In genomic region chr1:136521363-136521937, GRCm38 (mm10) we compare ENCODE assay signal across 8 mouse cellular contexts. TPM values are rescaled to one million over a fixed set of nuclear protein-coding genes. Genes with fewer than 3 reads are reported as not detected.
A peak's percentile ranks its signal among the peaks of the same experiment; 100 is the strongest.
DNase-seq lines count a peak whose midpoint lies in the region; ATAC-seq and TF ChIP-seq lines count a peak whose summit lies in the region.

No protein-coding gene starts in this region.

- H3K79me2 ChIP-seq in heart, adult 2 months (replicated peaks; ENCODE audit: control insufficient read depth, insufficient read depth, low read length): no peaks in the 10 kb centered on the region

- TF ChIP-seq EP300 in heart, adult 2 months (IDR thresholded peaks at IDR 0.05; ENCODE audit: insufficient read depth, low read depth, low read length): 0 out of 2 replicates have a peak, but pooled peaks have one; percentile 14

- TF ChIP-seq POLR2A in heart, adult 2 months (IDR thresholded peaks at IDR 0.05; ENCODE audit: insufficient read depth, low read depth, low read length): no peak

- H3K4me1 ChIP-seq in heart, adult 2 months (ENCODE audit: control insufficient read depth, insufficient read depth, low read length): no peaks in the 10 kb centered on the region
- 0 out of 2 replicates have a peak, but pooled peaks cover 7% of the 10 kb centered on the region for H3K4me1 ChIP-seq in heart, embryonic 11.5 days (ENCODE audit: control insufficient read depth, insufficient read depth, low read length)
- no peaks in the 10 kb centered on the region for H3K4me1 ChIP-seq in embryonic facial prominence, embryonic 14.5 days (ENCODE audit: control insufficient read depth, insufficient read depth, low read length)
- H3K4me1 ChIP-seq in midbrain, embryonic 11.5 days (ENCODE audit: control insufficient read depth, insufficient read depth, low read length): no peaks in the 10 kb centered on the region

- H3K9ac ChIP-seq in heart, adult 2 months (ENCODE audit: low read depth, low read length): no peak overlapping the region
- no peak overlapping the region for H3K9ac ChIP-seq in heart, embryonic 11.5 days (ENCODE audit: low read depth, low read length)
- H3K9ac ChIP-seq in embryonic facial prominence, embryonic 14.5 days (ENCODE audit: low read depth, low read length): no peak overlapping the region
- no peak overlapping the region for H3K9ac ChIP-seq in midbrain, embryonic 11.5 days (ENCODE audit: low read length)

- H3K36me3 ChIP-seq in heart, adult 2 months (ENCODE audit: control insufficient read depth, insufficient read depth, low read length): no peaks in the 10 kb centered on the region
- H3K36me3 ChIP-seq in heart, embryonic 11.5 days (ENCODE audit: control insufficient read depth, insufficient read depth, low read length): peaks cover 2% of the 10 kb centered on the region; the same call in 1 of the 2 replicates
- H3K36me3 ChIP-seq in embryonic facial prominence, embryonic 14.5 days (ENCODE audit: control insufficient read depth, insufficient read depth, low read length): peaks cover 27% of the 10 kb centered on the region
- H3K36me3 ChIP-seq in midbrain, embryonic 11.5 days (ENCODE audit: control insufficient read depth, insufficient read depth, low read length): peaks cover 5% of the 10 kb centered on the region; the same call in 1 of the 2 replicates

- peak; percentile 17 to 28 for DNase-seq in heart, adult 2 months
- peak; percentile 64 for DNase-seq in urinary bladder, postnatal 14 days (ENCODE audit: low spot score)
- DNase-seq in urinary bladder, postnatal 4 days (ENCODE audit: low spot score in 2 of 2): no peak
- peak; percentile 47 for DNase-seq in embryonic facial prominence, embryonic 14.5 days (ENCODE audit: low spot score)
- DNase-seq in left cerebral cortex, adult 9 months (ENCODE audit: low spot score in 2 of 2): peak; percentile 25 to 78
- DNase-seq in retina, postnatal 7 days (ENCODE audit: low read depth, low spot score): peak; percentile 53
- no peak for DNase-seq in midbrain, embryonic 11.5 days (ENCODE audit: low spot score, missing footprints)

- intact Hi-C loops in heart, adult 2 months (cut with DNase I): loop anchor here (5.0 to 10.0 kb wide), 4 partner anchors 54 to 349 kb away; partner anchors contain the start of gene Kif14

- ATAC-seq in heart, embryonic 11.5 days (replicated peaks; ENCODE audit: insufficient number of reproducible peaks, low FRiP score, low TSS enrichment): no peak
- no peak for ATAC-seq in embryonic facial prominence, embryonic 14.5 days (ENCODE audit: low read depth)
- ATAC-seq in midbrain, embryonic 11.5 days (ENCODE audit: low FRiP score): no peak

- no peak overlapping the region for H3K4me3 ChIP-seq in heart, adult 2 months
- H3K4me3 ChIP-seq in heart, embryonic 11.5 days (ENCODE audit: low read depth, low read length): no peak overlapping the region
- H3K4me3 ChIP-seq in embryonic facial prominence, embryonic 14.5 days (ENCODE audit: low read depth, low read length): no peak overlapping the region
- H3K4me3 ChIP-seq in midbrain, embryonic 11.5 days (ENCODE audit: low read depth, low read length): no peak overlapping the region

- no peaks in the 10 kb centered on the region for H3K27me3 ChIP-seq in heart, adult 2 months (ENCODE audit: control insufficient read depth, insufficient read depth, low read length)
- H3K27me3 ChIP-seq in heart, embryonic 11.5 days (ENCODE audit: control insufficient read depth, insufficient read depth, low read length): no peaks in the 10 kb centered on the region
- H3K27me3 ChIP-seq in embryonic facial prominence, embryonic 14.5 days (replicated peaks; ENCODE audit: control insufficient read depth, insufficient read depth, low read length): no peaks in the 10 kb centered on the region
- H3K27me3 ChIP-seq in midbrain, embryonic 11.5 days (ENCODE audit: control insufficient read depth, insufficient read depth, low read length): no peaks in the 10 kb centered on the region

- no peak overlapping the region for H3K27ac ChIP-seq in heart, adult 2 months
- no peak overlapping the region for H3K27ac ChIP-seq in heart, embryonic 11.5 days (ENCODE audit: low read depth, low read length)
- H3K27ac ChIP-seq in embryonic facial prominence, embryonic 14.5 days (replicated peaks; ENCODE audit: low read depth, low read length): no peak overlapping the region
- no peak overlapping the region for H3K27ac ChIP-seq in midbrain, embryonic 11.5 days (ENCODE audit: low read depth, low read length)

- no peaks in the 10 kb centered on the region for H3K9me3 ChIP-seq in heart, embryonic 11.5 days (replicated peaks; ENCODE audit: control insufficient read depth, low read length)
- H3K9me3 ChIP-seq in embryonic facial prominence, embryonic 14.5 days (ENCODE audit: control insufficient read depth, low read length): no peaks in the 10 kb centered on the region
- no peaks in the 10 kb centered on the region for H3K9me3 ChIP-seq in midbrain, embryonic 11.5 days (ENCODE audit: control insufficient read depth, low read length)

- no peak overlapping the region for H3K4me2 ChIP-seq in heart, embryonic 11.5 days
- H3K4me2 ChIP-seq in embryonic facial prominence, embryonic 14.5 days (ENCODE audit: low read depth, low read length): no peak overlapping the region
- H3K4me2 ChIP-seq in midbrain, embryonic 11.5 days: no peak overlapping the region

- WGBS in heart, adult 2 months: 75% methylated on average over 11 of the region's 11 CpGs
- WGBS in heart, embryonic 11.5 days (ENCODE audit: insufficient replicate concordance): 75% methylated on average over 11 of the region's 11 CpGs
- 72% methylated on average over 11 of the region's 11 CpGs for WGBS in embryonic facial prominence, embryonic 14.5 days
- 83% methylated on average over 11 of the region's 11 CpGs for WGBS in midbrain, embryonic 11.5 days

- peak; percentile 77 for TF ChIP-seq CTCF in heart, adult 2 months (IDR thresholded peaks at IDR 0.05)

RNA-seq across cellular contexts. Expression of gene Kif14, which starts 55.3 kb away (rescaled TPM):
- total RNA-seq in heart, adult 2 months (2021): under 1 TPM; 0.08 to 0.30 TPM
- polyA plus RNA-seq in heart, adult 2 months (2012; rRNA removed): 0.02 and 0.03 TPM in 2 replicates
- 5.1 and 6.9 TPM in 2 replicates for polyA plus RNA-seq in heart, embryonic 11.5 days (2014; fragmentation: Nextera tagmentation; extraction: Ambion mirVana)
- 5.7 and 6.6 TPM in 2 replicates for polyA plus RNA-seq in embryonic facial prominence, embryonic 14.5 days (2014; fragmentation: Nextera tagmentation; extraction: Ambion mirVana)
- 7.4 and 8.0 TPM in 2 replicates for polyA plus RNA-seq in midbrain, embryonic 11.5 days (2014; fragmentation: Nextera tagmentation; extraction: Ambion mirVana)

Comparison
In these comparisons a context has a peak if more than half of its experiments do, and no peak if none do; other contexts are left out.
1. DNase-seq: peak in heart, adult 2 months (2 of 2), urinary bladder, postnatal 14 days (single experiment), embryonic facial prominence, embryonic 14.5 days (single experiment), left cerebral cortex, adult 9 months (2 of 2) and retina, postnatal 7 days (single experiment); none in urinary bladder, postnatal 4 days (0 of 2) and midbrain, embryonic 11.5 days (single experiment).